ENCODE assay signal across 23 mouse cellular contexts in genomic region chr12:74881344-74881743, GRCm38 (mm10).
DNase-seq lines count a peak whose midpoint lies in the region; ATAC-seq and TF ChIP-seq lines count a peak whose summit lies in the region.
"Had no signal": no experiment of that assay in that cellular context is flagged by ENCODE, and none has a peak within 500 bp of the region (broad histone marks: within the 10 kb centered on the region; RNA-seq: fewer than 3 reads in every experiment).

No protein-coding gene starts in this region.

- no peak overlapping the region for H3K9ac ChIP-seq in midbrain, embryonic 11.5 days (ENCODE audit: low read length)
- no peak overlapping the region for H3K9ac ChIP-seq in midbrain, postnatal 0 days (replicated peaks; ENCODE audit: low read length, poor library complexity, severe bottlenecking)

- no peak overlapping the region for H3K4me2 ChIP-seq in midbrain, embryonic 11.5 days
- no peak overlapping the region for H3K4me2 ChIP-seq in midbrain, postnatal 0 days (ENCODE audit: low read depth, low read length, poor library complexity, severe bottlenecking)

- no peak for DNase-seq in frontal cortex, postnatal 14 days (ENCODE audit: low spot score in 2 of 2)
- peak; percentile 54 for DNase-seq in heart, adult 11 months
- no peak for DNase-seq in heart, adult 18-20 months
- DNase-seq in midbrain, embryonic 11.5 days (ENCODE audit: low spot score, missing footprints), result peak; percentile 14
- DNase-seq in midbrain, postnatal 0 days (ENCODE audit: low spot score), result no peak
- peak; percentile 22 for DNase-seq in brain, adult 2 months (ENCODE audit: low read depth, low spot score)
- no peak for DNase-seq in thymus, postnatal 0 days (ENCODE audit: low spot score)
- DNase-seq: adrenal gland, adult 2 months; adrenal gland, adult 8-10 months; adrenal gland, postnatal 10 days; adrenal gland, postnatal 14 days; adrenal gland, postnatal 25 days; adrenal gland, postnatal 36 days; B cell, adult 2 months; cerebellum, adult 11 months; cerebellum, adult 11-12 months; cerebellum, adult 18-20 months had no signal

- H3K4me3 ChIP-seq in midbrain, embryonic 11.5 days (ENCODE audit: low read depth, low read length), result no peak overlapping the region
- H3K4me3 ChIP-seq in midbrain, postnatal 0 days (ENCODE audit: low read depth, low read length), result no peak overlapping the region

- no peaks in the 10 kb centered on the region for H3K27me3 ChIP-seq in midbrain, embryonic 11.5 days (ENCODE audit: control insufficient read depth, insufficient read depth, low read length)
- no peaks in the 10 kb centered on the region for H3K27me3 ChIP-seq in midbrain, postnatal 0 days (ENCODE audit: insufficient read depth, low read length)
- H3K27me3 ChIP-seq: CH12.LX, Patski had no signal

- 89% methylated on average over 6 of the region's 6 CpGs for WGBS in midbrain, embryonic 11.5 days
- 84% methylated on average over 6 of the region's 6 CpGs for WGBS in midbrain, postnatal 0 days

- TF ChIP-seq CTCF in midbrain, postnatal 0 days (IDR thresholded peaks at IDR 0.05), result no peak

- H3K9me3 ChIP-seq in midbrain, embryonic 11.5 days (ENCODE audit: control insufficient read depth, low read length), result no peaks in the 10 kb centered on the region
- H3K9me3 ChIP-seq in midbrain, postnatal 0 days (ENCODE audit: low read length), result no peaks in the 10 kb centered on the region

- H3K4me1 ChIP-seq in midbrain, embryonic 11.5 days (ENCODE audit: control insufficient read depth, insufficient read depth, low read length), result no peaks in the 10 kb centered on the region
- H3K4me1 ChIP-seq in midbrain, postnatal 0 days (ENCODE audit: insufficient read depth, low read length), result no peaks in the 10 kb centered on the region

- ATAC-seq in frontal cortex, adult (ENCODE audit: low TSS enrichment), result peak; percentile 69; the same call in 1 of the 2 replicates
- ATAC-seq in midbrain, embryonic 11.5 days (ENCODE audit: low FRiP score), result no peak
- ATAC-seq in midbrain, postnatal 0 days (ENCODE audit: low FRiP score), result no peak
- ATAC-seq: activated CD4-positive, CD25-positive, alpha-beta regulatory T cell, adult 4 months; CD4-positive, CD25-positive, alpha-beta regulatory T cell, adult 4 months; Patski had no signal

- H3K36me3 ChIP-seq in midbrain, embryonic 11.5 days (ENCODE audit: control insufficient read depth, insufficient read depth, low read length), result no peaks in the 10 kb centered on the region
- H3K36me3 ChIP-seq in midbrain, postnatal 0 days (ENCODE audit: insufficient read depth, low read length), result no peaks in the 10 kb centered on the region
- H3K36me3 ChIP-seq: G1E had no signal

- no peak overlapping the region for H3K27ac ChIP-seq in midbrain, embryonic 11.5 days (ENCODE audit: low read depth, low read length)
- H3K27ac ChIP-seq in midbrain, postnatal 0 days (ENCODE audit: low read depth, low read length), result no peak overlapping the region

Comparison
In these comparisons a context has a peak if more than half of its experiments do, and no peak if none do; other contexts are left out.
1. DNase-seq: peak in heart, adult 11 months (single experiment), midbrain, embryonic 11.5 days (single experiment) and brain, adult 2 months (single experiment); none in frontal cortex, postnatal 14 days (0 of 2), heart, adult 18-20 months (0 of 2), midbrain, postnatal 0 days (single experiment) and thymus, postnatal 0 days (single experiment).